Mouse (Mus musculus) CH12.LX (cell line): Measurements from ENCODE around the gene Plcb2. TPM values are rescaled to one million over a fixed set of nuclear protein-coding genes. Genes with fewer than 3 reads are reported as not detected.

Experiments
- DNase-seq: peaks from one replicate; pipeline ENCODE4 v3.0.0-alpha.2; 2013; ENCODE audit errors: extremely low read depth
- H3K27ac ChIP-seq: 2 replicates; pipeline ENCODE4 v1.5.1; 2012; ENCODE audit warnings: low read depth, mild to moderate bottlenecking, control low read depth, moderate library complexity; ENCODE audit not compliant: insufficient read depth
- H3K27me3 ChIP-seq: replicated peaks from 2 replicates; pipeline ENCODE3; 2012; ENCODE audit warnings: inconsistent platforms
- H3K36me3 ChIP-seq, 2 experiments: replicated peaks in 1 of 2; 2 replicates each; pipeline versions ENCODE3 to v1.6.1; 2012; ENCODE audit warnings: inconsistent platforms in 1 of 2, low read length in 1 of 2, mild to moderate bottlenecking in 1 of 2, mixed read lengths in 1 of 2, moderate library complexity in 1 of 2; ENCODE audit not compliant: control insufficient read depth in 1 of 2, insufficient read depth in 1 of 2
- H3K4me1 ChIP-seq, 2 experiments: 2 replicates each; pipeline ENCODE4 v1.6.1; 2012; ENCODE audit warnings: inconsistent platforms in 1 of 2, moderate library complexity in 1 of 2; ENCODE audit not compliant: insufficient read depth in 2 of 2, control insufficient read depth in 1 of 2
- H3K4me2 ChIP-seq: 2 replicates; pipeline ENCODE4 v1.6.1; 2012; ENCODE audit warnings: low read depth, mild to moderate bottlenecking, control low read depth; ENCODE audit not compliant: poor library complexity, insufficient read depth, severe bottlenecking
- H3K4me3 ChIP-seq, 3 experiments: fragments of 150-350 bp in 1 of 3; sonication (generic) in 1 of 3; replicated peaks in 1 of 3; 2 replicates each; pipeline versions ENCODE3 to v1.5.1; 2011 to 2012; ENCODE audit warnings: low read depth in 2 of 3, low read length in 2 of 3, mild to moderate bottlenecking in 2 of 3, moderate library complexity in 2 of 3, control low read depth in 1 of 3, improper control_type of control experiment in 1 of 3, inconsistent platforms in 1 of 3, mixed read lengths in 1 of 3; ENCODE audit not compliant: poor library complexity in 1 of 3
- H3K79me2 ChIP-seq: replicated peaks from 2 replicates; pipeline ENCODE4 v1.6.1; 2012; ENCODE audit warnings: mild to moderate bottlenecking, moderate library complexity; ENCODE audit not compliant: control insufficient read depth, poor library complexity, insufficient read depth, severe bottlenecking; ENCODE audit errors: extremely low read depth
- H3K9ac ChIP-seq: 2 replicates; pipeline ENCODE4 v1.6.1; 2012; ENCODE audit warnings: low read depth, mild to moderate bottlenecking, control low read depth, moderate library complexity; ENCODE audit not compliant: insufficient read depth
- H3K9me3 ChIP-seq: replicated peaks from 2 replicates; pipeline ENCODE3; 2012; ENCODE audit warnings: low read length, inconsistent platforms, mixed read lengths
- BHLHE40 ChIP-seq: IDR thresholded peaks from 2 replicates; pipeline ENCODE4 v1.6.1; 2011; ENCODE audit warnings: mild to moderate bottlenecking, low read depth, low read length, improper control_type of control experiment
- CHD1 ChIP-seq: IDR thresholded peaks from 2 replicates; pipeline ENCODE4 v1.6.1; 2012; ENCODE audit warnings: low read depth, low read length, improper control_type of control experiment, inconsistent platforms
- CHD2 ChIP-seq: IDR thresholded peaks from 2 replicates; pipeline ENCODE4 v1.6.1; 2011; ENCODE audit warnings: low read length, improper control_type of control experiment
- CTCF ChIP-seq, 2 experiments: IDR thresholded peaks in 1 of 2; conservative IDR thresholded peaks in 1 of 2; 2 replicates each; pipeline ENCODE4 v1.5.1; 2011 to 2012; ENCODE audit warnings: low read depth in 2 of 2, low read length in 2 of 2, improper control_type of control experiment in 1 of 2, inconsistent platforms in 1 of 2, mild to moderate bottlenecking in 1 of 2, moderate library complexity in 1 of 2
- E2F4 ChIP-seq: IDR thresholded peaks from 2 replicates; pipeline ENCODE4 v1.6.1; 2011; ENCODE audit warnings: low read depth, low read length, improper control_type of control experiment; ENCODE audit not compliant: insufficient replicate concordance
- EP300 ChIP-seq: IDR thresholded peaks from 2 replicates; pipeline ENCODE4 v1.6.1; 2011; ENCODE audit warnings: low read length, improper control_type of control experiment
- GABPA ChIP-seq: IDR thresholded peaks from 2 replicates; pipeline ENCODE4 v1.6.1; 2012; ENCODE audit warnings: low read depth, low read length, improper control_type of control experiment, inconsistent platforms; ENCODE audit not compliant: insufficient replicate concordance
- HCFC1 ChIP-seq: IDR thresholded peaks from 2 replicates; pipeline ENCODE4 v1.6.1; 2012; ENCODE audit warnings: low read depth, mild to moderate bottlenecking, inconsistent platforms, low read length, improper control_type of control experiment
- IRF4 ChIP-seq: IDR thresholded peaks from 2 replicates; pipeline ENCODE4 v1.6.1; 2014; ENCODE audit warnings: low read depth, mild to moderate bottlenecking, inconsistent platforms, low read length, improper control_type of control experiment
- JUN ChIP-seq: IDR thresholded peaks from 2 replicates; pipeline ENCODE4 v1.6.1; 2011; ENCODE audit warnings: low read depth, mild to moderate bottlenecking, low read length, improper control_type of control experiment, moderate library complexity; ENCODE audit not compliant: insufficient read depth
- JUND ChIP-seq: conservative IDR thresholded peaks from 2 replicates; pipeline ENCODE4 v1.6.1; 2011; ENCODE audit warnings: low read depth, low read length, improper control_type of control experiment
- KAT2A ChIP-seq: IDR thresholded peaks from 2 replicates; pipeline ENCODE4 v1.6.1; 2012; ENCODE audit warnings: low read length, improper control_type of control experiment, inconsistent platforms; ENCODE audit not compliant: insufficient replicate concordance
- MAFK ChIP-seq: IDR thresholded peaks from 2 replicates; pipeline ENCODE4 v1.6.1; 2011; ENCODE audit warnings: low read length, improper control_type of control experiment; ENCODE audit not compliant: insufficient replicate concordance
- MAX ChIP-seq: IDR thresholded peaks from 2 replicates; pipeline ENCODE4 v1.6.1; 2011; ENCODE audit warnings: low read length, improper control_type of control experiment
- MAZ ChIP-seq: IDR thresholded peaks from 2 replicates; pipeline ENCODE4 v1.6.1; 2012; ENCODE audit warnings: low read depth, mild to moderate bottlenecking, inconsistent platforms, low read length, improper control_type of control experiment, moderate library complexity
- MEF2A ChIP-seq: IDR thresholded peaks from 2 replicates; pipeline ENCODE4 v1.6.1; 2014; ENCODE audit warnings: low read depth, mild to moderate bottlenecking, inconsistent platforms, low read length, improper control_type of control experiment, borderline replicate concordance
- MXI1 ChIP-seq: IDR thresholded peaks from 2 replicates; pipeline ENCODE4 v1.6.1; 2011; ENCODE audit warnings: mild to moderate bottlenecking, low read depth, low read length, improper control_type of control experiment
- MYC ChIP-seq: IDR thresholded peaks from 2 replicates; pipeline ENCODE4 v1.6.1; 2011; ENCODE audit warnings: low read depth, mild to moderate bottlenecking, improper control_type of control experiment, low read length
- NELFE ChIP-seq: IDR thresholded peaks from 2 replicates; pipeline ENCODE4 v1.6.1; 2011; ENCODE audit warnings: low read depth, low read length, improper control_type of control experiment
- NRF1 ChIP-seq: IDR thresholded peaks from 2 replicates; pipeline ENCODE4 v1.6.1; 2014; ENCODE audit warnings: low read depth, mild to moderate bottlenecking, inconsistent platforms, low read length, improper control_type of control experiment, moderate library complexity
- PAX5 ChIP-seq: IDR thresholded peaks from 2 replicates; pipeline ENCODE4 v1.6.1; 2012; ENCODE audit warnings: low read length, inconsistent platforms, mixed read lengths
- RAD21 ChIP-seq: IDR thresholded peaks from 2 replicates; pipeline ENCODE4 v1.6.1; 2011; ENCODE audit warnings: low read depth, mild to moderate bottlenecking, low read length, improper control_type of control experiment, moderate library complexity
- TBP ChIP-seq: conservative IDR thresholded peaks from 2 replicates; pipeline ENCODE4 v1.6.1; 2011; ENCODE audit warnings: low read depth, low read length, improper control_type of control experiment
- TCF12 ChIP-seq: IDR thresholded peaks from 2 replicates; pipeline ENCODE4 v1.6.1; 2014; ENCODE audit warnings: low read depth, mild to moderate bottlenecking, inconsistent platforms, low read length, improper control_type of control experiment
- UBTF ChIP-seq: IDR thresholded peaks from 2 replicates; pipeline ENCODE4 v1.6.1; 2012; ENCODE audit warnings: low read depth, mild to moderate bottlenecking, inconsistent platforms, low read length, improper control_type of control experiment, moderate library complexity
- ZKSCAN1 ChIP-seq: IDR thresholded peaks from 2 replicates; pipeline ENCODE4 v1.6.1; 2012; ENCODE audit warnings: low read depth, inconsistent platforms, low read length, improper control_type of control experiment, borderline replicate concordance
- ZMIZ1 ChIP-seq: IDR thresholded peaks from 2 replicates; pipeline ENCODE4 v1.6.1; 2012; ENCODE audit warnings: low read depth, mild to moderate bottlenecking, inconsistent platforms, low read length, improper control_type of control experiment
- dilution Hi-C: fragments of 300-500 bp; cut with MboI; formaldehyde crosslinking; loops from 2 replicates; pipeline ENCODE4 v1.14.3; 2020; ENCODE audit warnings: low sequenced_read_pairs; ENCODE audit not compliant: extremely low pct_unique_long_range_greater_than_20kb, extremely low pct_ligation_motif_present
- in situ Hi-C: fragments of 300-500 bp; cut with MboI; formaldehyde crosslinking; loops from 3 replicates; pipeline ENCODE4 v1.14.3; 2019; ENCODE audit warnings: low sequenced_read_pairs, low pct_ligation_motif_present, low pct_unique_long_range_greater_than_20kb, mixed read lengths
- polyA plus RNA-seq: library from polyadenylated mRNA; unstranded; fragments of >175 nt; gene quantifications from 2 replicates; pipeline ENCODE4 v1.2.1, GENCODE M21; 2012; ENCODE audit warnings: low read depth; ENCODE audit not compliant: insufficient read length
- total RNA-seq, 2 experiments: library from RNA; depleted of rRNA; stranded (reverse); fragments of 300-350 nt in 1 of 2; fragments of >200 nt in 1 of 2; gene quantifications; 2 replicates each; pipeline ENCODE4 v1.2.3; 2012 to 2014

Gene Plcb2
- total and polyA plus RNA-seq, 3 experiments, result 5.7 to 22.3 (median 7.8) TPM

- dilution Hi-C loops, result no loop called here
- TF ChIP-seq MAX (no peak), RAD21 (no peak), BHLHE40 (no peak), EP300 (no peak), CHD2 (no peak), CHD1 (no peak), MAFK (no peak), HCFC1 (no peak), NELFE (no peak), MEF2A (no peak), E2F4 (no peak), MXI1 (no peak), NRF1 (no peak), ZMIZ1 (no peak), TBP (no peak), CTCF (conservative IDR thresholded peaks at IDR 0.05 in 1 of 2, IDR thresholded peaks at IDR 0.05 in 1 of 2; ENCODE audit: low read depth in 2 of 2, low read length in 2 of 2) (no peak), KAT2A (no peak)
- H3K36me3 ChIP-seq, result no peaks in the 10 kb centered on the region
Observed at GRCm38 (mm10) chr2:118679577-118679976, 48.7 kb downstream of the Plcb2 start.

GRCm38 (mm10) chr2:118677817-118678216 is 50.4 kb downstream of the Plcb2 start:
- TF ChIP-seq MAZ (no peak), JUN (no peak), MAX (no peak), MXI1 (no peak), GABPA (no peak), JUND (no peak), HCFC1 (no peak), UBTF (no peak), RAD21 (no peak), EP300 (no peak), ZKSCAN1 (no peak), KAT2A (no peak), PAX5 (no peak), MEF2A (no peak), TCF12 (no peak), MYC (no peak), IRF4 (no peak)
- Histone ChIP-seq H3K79me2 (no peaks in the 10 kb centered on the region), H3K4me3 (no peak overlapping the region), H3K9ac (no peak overlapping the region), H3K27ac (no peak overlapping the region), H3K36me3 (no peaks in the 10 kb centered on the region), H3K9me3 (peaks cover 3% of the 10 kb centered on the region), H3K27me3 (no peaks in the 10 kb centered on the region), H3K4me1 (no peaks in the 10 kb centered on the region), H3K4me2 (no peak overlapping the region)
- dilution Hi-C loops (no loop called here), in situ Hi-C loops (no loop called here)
- no peak for DNase-seq

More at GRCm38 (mm10) chr2:118679577-118679976, 48.7 kb downstream of the Plcb2 start:
- H3K27ac ChIP-seq, result no peak overlapping the region
- H3K4me1 ChIP-seq, result no peaks in the 10 kb centered on the region
- peaks cover 3% of the 10 kb centered on the region for H3K9me3 ChIP-seq
- H3K79me2 ChIP-seq, result no peaks in the 10 kb centered on the region
- no peak overlapping the region for H3K4me2 ChIP-seq
- DNase-seq, result no peak
- H3K4me3 ChIP-seq, result no peak overlapping the region
- no peaks in the 10 kb centered on the region for H3K27me3 ChIP-seq
- no peak overlapping the region for H3K9ac ChIP-seq
- in situ Hi-C loops, result no loop called here
